Mouse (Mus musculus) midbrain, embryonic 11.5 days (tissue): ENCODE data around the gene Tsnax. TPM values are rescaled to one million over a fixed set of nuclear protein-coding genes. Genes with fewer than 3 reads are reported as not detected.

Experiments used
- microRNA-seq: library from miRNA; unstranded; fragments of <30 nt; microRNA quantifications from one replicate; pipeline ENCODE4, GENCODE M21; 2017
- polyA plus RNA-seq: library from polyadenylated mRNA; unstranded; fragments of >200 nt; fragmentation: Nextera tagmentation; extraction: Ambion mirVana; gene quantifications from 2 replicates; pipeline ENCODE4 v1.2.1, GENCODE M21; 2014

The Tsnax gene
- polyA plus RNA-seq, 1 experiment from 2014 or later = 155 TPM

Small RNA genes within 50 kb of the gene (microRNA-seq; reads per million reads assigned to microRNA genes)
- not detected for gene Gm22197

Other genes with a start within 250 kb of the Tsnax start
- gene Trim67, start 219.9 kb upstream of the Tsnax start, polyA plus RNA-seq = 2.9 and 3.3 TPM in 2 replicates
- gene Gnpat, start 150.0 kb upstream of the Tsnax start, polyA plus RNA-seq = 136 and 138 TPM in 2 replicates
- gene 2810004N23Rik, start 149.9 kb upstream of the Tsnax start, polyA plus RNA-seq = 40.6 and 41.7 TPM in 2 replicates
- gene Exoc8, start 115.3 kb upstream of the Tsnax start, polyA plus RNA-seq = 7.1 and 7.2 TPM in 2 replicates
- 12.5 and 14.1 TPM in 2 replicates for gene Sprtn, start 115.1 kb upstream of the Tsnax start, polyA plus RNA-seq
- 18.5 and 21.0 TPM in 2 replicates for gene Egln1, start 63.7 kb upstream of the Tsnax start, polyA plus RNA-seq
- gene Disc1, start 41.2 kb downstream of the Tsnax start, polyA plus RNA-seq = 0.82 and 0.87 TPM in 2 replicates